Mouse (Mus musculus) embryonic fibroblast, embryonic 13.5 days (primary cell): ENCODE results near the gene Mrpl23.

ENCODE experiments used
- CTCF ChIP-seq: IDR thresholded peaks from 2 replicates; pipeline ENCODE4 v1.5.1; 2011; ENCODE audit warnings: mild to moderate bottlenecking, control low read depth, low read length, moderate library complexity, borderline replicate concordance; ENCODE audit not compliant: insufficient read depth
- POLR2A ChIP-seq: IDR thresholded peaks from 2 replicates; pipeline ENCODE4 v1.6.1; 2011; ENCODE audit warnings: low read depth, mild to moderate bottlenecking, control low read depth, low read length, moderate library complexity

DNA sequence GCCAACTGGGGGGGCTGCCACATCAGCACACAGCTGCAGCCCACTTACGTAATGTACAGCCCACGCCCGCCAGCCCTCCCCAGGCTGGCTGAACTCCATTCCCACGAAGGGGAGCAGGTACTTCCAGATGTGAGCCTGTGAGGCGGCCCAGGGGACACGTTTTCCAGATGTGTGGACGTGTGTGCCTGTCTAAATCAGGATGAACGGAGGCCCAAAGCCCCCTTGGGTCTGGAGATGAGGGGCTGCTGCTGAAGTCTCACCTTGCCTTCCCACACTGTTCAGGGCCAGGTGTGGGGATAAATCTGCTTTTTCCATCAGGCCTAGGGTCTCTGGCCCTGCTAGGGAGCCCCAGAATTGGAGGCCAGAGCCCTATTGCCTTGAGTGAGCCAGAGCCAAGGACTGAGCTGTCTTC lies 45.7 kb upstream of the Mrpl23 start:
- TF ChIP-seq POLR2A (no peak), CTCF (no peak)
